Mouse (Mus musculus) heart, postnatal 10 days (tissue): ENCODE data around the gene Iqcm. TPM values are rescaled to one million over a fixed set of nuclear protein-coding genes. Genes with fewer than 3 reads are reported as not detected.
"Not testable (repeated sequence)": the region's sequence is repeated elsewhere in the genome, so short reads cannot be mapped to it uniquely, and the experiment has no call there.

Experiments used
- DNase-seq, 2 experiments: peaks; one replicate each; pipeline ENCODE4 v3.0.0; 2021
- intact Hi-C: fragments of 180-260 bp; cut with DNase I; formaldehyde crosslinking; loops from one replicate; pipeline ENCODE4 v1.15.1; 2025
- total RNA-seq, 2 experiments: library from RNA; stranded (reverse); gene quantifications; 2 replicates each; pipeline ENCODE4 v1.2.3; 2021

Gene Iqcm
- total RNA-seq: not detected

GRCm38 (mm10) chr8:75448394-75448793, at the start of gene Iqcm:
TSS of gene Iqcm (plus strand) at chr8:75448694.
- intact Hi-C loops: no loop called here
- DNase-seq: no peak

GRCm38 (mm10) chr8:75406489-75406888, 42.0 kb upstream of the Iqcm start, which contains the start of gene Gm10358:
TSS of gene Gm10358 (minus strand) at chr8:75406589.
- no peak for DNase-seq
- intact Hi-C loops: no loop called here

- intact Hi-C loops, DNase-seq: not testable (repeated sequence)
These were observed 32.8 kb upstream of the Iqcm start for GRCm38 (mm10) chr8:75415696-75416095.

- DNase-seq: no peak
- intact Hi-C loops: no loop called here
These were observed 28.3 kb downstream of the Iqcm start for GRCm38 (mm10) chr8:75476756-75477155.

- intact Hi-C loops: no loop called here
- no peak for DNase-seq
These were observed 40.7 kb downstream of the Iqcm start for GRCm38 (mm10) chr8:75489035-75489678.

- intact Hi-C loops: no loop called here
- no peak for DNase-seq
These were observed 60.8 kb downstream of the Iqcm start for GRCm38 (mm10) chr8:75509299-75509698.

GRCm38 (mm10) chr8:75513786-75514185, 65.3 kb downstream of the Iqcm start:
- DNase-seq: no peak
- intact Hi-C loops: no loop called here

- DNase-seq: no peak
- intact Hi-C loops: no loop called here
These were observed 100.8 kb downstream of the Iqcm start for GRCm38 (mm10) chr8:75549284-75549683.

GRCm38 (mm10) chr8:75596281-75596680, 147.8 kb downstream of the Iqcm start:
- no peak for DNase-seq
- intact Hi-C loops: no loop called here

- no peak for DNase-seq
- intact Hi-C loops: no loop called here
These were observed 194.5 kb downstream of the Iqcm start for GRCm38 (mm10) chr8:75642958-75643357.

- no peak for DNase-seq
- intact Hi-C loops: no loop called here
These were observed 210.8 kb downstream of the Iqcm start for GRCm38 (mm10) chr8:75659287-75659686.

GRCm38 (mm10) chr8:75746561-75746960, 298.1 kb downstream of the Iqcm start:
- intact Hi-C loops: no loop called here

GRCm38 (mm10) chr8:75755596-75755995, 307.1 kb downstream of the Iqcm start:
- intact Hi-C loops: no loop called here
- no peak for DNase-seq

More at GRCm38 (mm10) chr8:75746561-75746960, 298.1 kb downstream of the Iqcm start:
- DNase-seq: no peak

- DNase-seq: no peak
- intact Hi-C loops: no loop called here
These were observed 380.1 kb downstream of the Iqcm start for GRCm38 (mm10) chr8:75828468-75829132.

- no peak for DNase-seq
- intact Hi-C loops: no loop called here
These were observed 386.8 kb downstream of the Iqcm start for GRCm38 (mm10) chr8:75835245-75835644.

- intact Hi-C loops: no loop called here
- DNase-seq: no peak
These were observed 469.3 kb downstream of the Iqcm start for GRCm38 (mm10) chr8:75917603-75918344.

GRCm38 (mm10) chr8:75949166-75949565, 500.7 kb downstream of the Iqcm start:
- intact Hi-C loops: no loop called here
- DNase-seq: no peak

- intact Hi-C loops: no loop called here
- no peak for DNase-seq
These were observed 507.5 kb downstream of the Iqcm start for GRCm38 (mm10) chr8:75956016-75956415.

- intact Hi-C loops: no loop called here
- DNase-seq: no peak
These were observed 570.0 kb downstream of the Iqcm start for GRCm38 (mm10) chr8:76018501-76018900.
